Mouse (Mus musculus) G1E (cell line): ENCODE data around the gene Bik.

Experiments used
- CTCF ChIP-seq: IDR thresholded peaks from 2 replicates; pipeline ENCODE4 v1.5.1; 2012; ENCODE audit warnings: low read depth, low read length, inconsistent platforms, mixed read lengths
- GATA1 ChIP-seq: IDR thresholded peaks from 2 replicates; pipeline ENCODE4 v1.6.1; 2012; ENCODE audit warnings: borderline replicate concordance, low read length, inconsistent platforms, mixed read lengths
- GATA2 ChIP-seq: IDR thresholded peaks from 2 replicates; pipeline ENCODE4 v1.6.1; 2012; ENCODE audit warnings: low read depth, low read length, inconsistent platforms, borderline replicate concordance
- POLR2AphosphoS5 ChIP-seq: IDR thresholded peaks from 2 replicates; pipeline ENCODE4 v1.6.1; 2012; ENCODE audit warnings: low read depth, low read length, inconsistent platforms; ENCODE audit not compliant: insufficient replicate concordance
- TAL1 ChIP-seq: conservative IDR thresholded peaks from 2 replicates; pipeline ENCODE4 v1.6.1; 2012; ENCODE audit warnings: low read depth, low read length, inconsistent platforms, mixed read lengths

- TF ChIP-seq TAL1 (no peak), CTCF (no peak), GATA1 (no peak), GATA2 (no peak), POLR2AphosphoS5 (no peak)
Observed at GRCm38 (mm10) chr15:83499211-83499755, 27.4 kb upstream of the Bik start.
